Mouse (Mus musculus) neural tube, embryonic 14.5 days (tissue): Measurements from ENCODE around the gene Nmt2. TPM values are rescaled to one million over a fixed set of nuclear protein-coding genes. Genes with fewer than 3 reads are reported as not detected.

Source experiments
- ATAC-seq: fragments of 200-750 bp; cut with Nextera tagmentation; 2 replicates; pipeline ENCODE4 v1.8.0; 2017; ENCODE audit warnings: low read depth, mild to moderate bottlenecking, moderate TSS enrichment, moderate library complexity
- H3K27ac ChIP-seq: fragments of 300-500 bp; sonication (generic); 2 replicates; pipeline ENCODE4 v1.5.1; 2014; ENCODE audit warnings: low read depth, mild to moderate bottlenecking, control low read depth, low read length, moderate library complexity, mixed read lengths
- H3K27me3 ChIP-seq: fragments of 300-500 bp; sonication (generic); 2 replicates; pipeline ENCODE4 v1.6.1; 2014; ENCODE audit warnings: low read length; ENCODE audit not compliant: control insufficient read depth, insufficient read depth
- H3K36me3 ChIP-seq: fragments of 300-500 bp; sonication (generic); 2 replicates; pipeline ENCODE4 v1.6.1; 2014; ENCODE audit warnings: low read length, mixed read lengths; ENCODE audit not compliant: control insufficient read depth, insufficient read depth
- H3K4me1 ChIP-seq: fragments of 300-500 bp; sonication (generic); 2 replicates; pipeline ENCODE4 v1.6.1; 2014; ENCODE audit warnings: low read length; ENCODE audit not compliant: control insufficient read depth, insufficient read depth
- H3K4me2 ChIP-seq: fragments of 300-500 bp; sonication (generic); 2 replicates; pipeline ENCODE4 v1.6.1; 2014; ENCODE audit warnings: mild to moderate bottlenecking, low read depth, low read length, control low read depth
- H3K4me3 ChIP-seq: fragments of 300-500 bp; sonication (generic); 2 replicates; pipeline ENCODE4 v1.5.1; 2014; ENCODE audit warnings: low read depth, low read length, control low read depth, mixed read lengths
- H3K9ac ChIP-seq: fragments of 300-500 bp; sonication (generic); replicated peaks from 2 replicates; pipeline ENCODE4 v1.6.1; 2014; ENCODE audit warnings: low read depth, mild to moderate bottlenecking, control low read depth, low read length, mixed read lengths
- H3K9me3 ChIP-seq: fragments of 300-500 bp; sonication (generic); 2 replicates; pipeline ENCODE4 v1.6.1; 2016; ENCODE audit warnings: low read length; ENCODE audit not compliant: control insufficient read depth
- WGBS: fragments of 180-500 bp; shearing (Covaris S2); extraction: QIAGEN DNeasy Blood & Tissue Kit; methylation state at CpG from one replicate; pipeline ENCODE4 v1.1.7; 2014; 5-methylcytosine and 5-hydroxymethylcytosine counted together
- polyA plus RNA-seq: library from polyadenylated mRNA; unstranded; fragments of >200 nt; fragmentation: Nextera tagmentation; extraction: Ambion mirVana; gene quantifications from 2 replicates; pipeline ENCODE4 v1.2.1, GENCODE M21; 2014

The Nmt2 gene
- polyA plus RNA-seq, 1 experiment from 2014 or later: 114 TPM

GRCm38 (mm10) chr2:3305426-3306025, 21.5 kb downstream of the Nmt2 start:
- Histone ChIP-seq H3K36me3 (no peaks in the 10 kb centered on the region; the same call in 1 of the 2 replicates), H3K4me3 (no peak overlapping the region), H3K27ac (no peak overlapping the region), H3K27me3 (no peaks in the 10 kb centered on the region), H3K4me2 (no peak overlapping the region), H3K4me1 (no peaks in the 10 kb centered on the region), H3K9ac (no peak overlapping the region), H3K9me3 (no peaks in the 10 kb centered on the region)
- no peak for ATAC-seq
- 70% methylated on average over 3 of the region's 3 CpGs for WGBS

DNA sequence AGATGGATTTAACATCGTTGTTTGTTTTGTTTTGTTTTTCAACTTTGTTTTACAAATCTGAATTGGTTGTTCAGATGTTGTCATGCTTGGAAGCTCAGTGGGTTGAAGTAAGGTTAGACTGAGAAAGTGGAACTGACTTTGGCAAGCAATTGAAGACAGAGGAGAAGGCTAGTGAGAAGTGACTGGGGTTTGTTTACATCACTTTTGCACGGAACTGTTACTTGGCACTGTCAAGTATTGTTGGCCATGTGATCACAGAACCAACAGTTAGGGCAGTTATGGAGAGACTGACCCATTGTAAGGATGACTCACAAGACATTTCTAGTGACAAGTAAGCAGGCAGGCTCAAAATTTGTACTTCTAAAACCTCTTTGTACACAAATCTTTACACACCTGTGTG, 39.1 kb downstream of the Nmt2 start:
- H3K27ac ChIP-seq: no peak overlapping the region
- no peak overlapping the region for H3K4me2 ChIP-seq
- H3K4me1 ChIP-seq: no peaks in the 10 kb centered on the region
- peaks cover 44% of the 10 kb centered on the region for H3K36me3 ChIP-seq
- WGBS: 92% methylated on average over 2 of the region's 2 CpGs
- no peak for ATAC-seq
- no peak overlapping the region for H3K4me3 ChIP-seq
- H3K9ac ChIP-seq: no peak overlapping the region
- H3K27me3 ChIP-seq: no peaks in the 10 kb centered on the region
- H3K9me3 ChIP-seq: no peaks in the 10 kb centered on the region

- Histone ChIP-seq H3K9ac (no peak overlapping the region), H3K9me3 (no peaks in the 10 kb centered on the region), H3K27ac (no peak overlapping the region), H3K4me1 (no peaks in the 10 kb centered on the region), H3K27me3 (no peaks in the 10 kb centered on the region), H3K4me2 (no peak overlapping the region), H3K4me3 (no peak overlapping the region), H3K36me3 (peaks cover 52% of the 10 kb centered on the region)
- WGBS: 97% methylated on average over 7 of the region's 7 CpGs
- no peak for ATAC-seq
These were observed 40.5 kb downstream of the Nmt2 start for GRCm38 (mm10) chr2:3324381-3325130.

DNA sequence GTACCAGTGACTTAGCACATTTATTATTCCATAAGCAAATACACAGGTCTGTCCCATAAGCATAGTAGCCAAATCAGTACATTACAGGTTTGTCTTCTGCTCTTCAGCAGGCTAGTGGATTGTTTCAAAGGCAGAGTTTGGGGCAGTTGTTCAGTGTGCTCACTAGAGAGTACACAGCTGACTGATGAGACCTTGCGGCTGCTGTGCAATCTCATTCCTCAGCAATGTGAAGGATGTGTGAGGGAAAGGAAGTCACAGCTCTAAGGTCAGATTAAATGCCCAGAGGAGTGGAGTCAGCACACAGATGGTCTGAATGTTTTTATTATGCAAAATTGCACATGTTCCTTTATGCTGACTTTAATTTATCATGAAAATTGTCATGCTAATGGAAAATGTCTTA, 42.5 kb downstream of the Nmt2 start:
- H3K4me1 ChIP-seq: peaks cover 5% of the 10 kb centered on the region; the same call in 1 of the 2 replicates
- no peaks in the 10 kb centered on the region for H3K9me3 ChIP-seq
- ATAC-seq: no peak
- H3K4me3 ChIP-seq: no peak overlapping the region
- peaks cover 54% of the 10 kb centered on the region for H3K36me3 ChIP-seq
- H3K9ac ChIP-seq: no peak overlapping the region
- no peak overlapping the region for H3K27ac ChIP-seq
- H3K4me2 ChIP-seq: no peak overlapping the region
- no peaks in the 10 kb centered on the region for H3K27me3 ChIP-seq
- WGBS: 88% methylated on average over 1 of the region's 1 CpGs

- ATAC-seq: no peak
- no peak overlapping the region for H3K4me2 ChIP-seq
- peaks cover 7% of the 10 kb centered on the region; the same call in 1 of the 2 replicates for H3K4me1 ChIP-seq
- no peak overlapping the region for H3K27ac ChIP-seq
- H3K4me3 ChIP-seq: no peak overlapping the region
- peaks cover 49% of the 10 kb centered on the region for H3K36me3 ChIP-seq
- no peaks in the 10 kb centered on the region for H3K9me3 ChIP-seq
- H3K9ac ChIP-seq: no peak overlapping the region
- H3K27me3 ChIP-seq: no peaks in the 10 kb centered on the region
- WGBS: 27% methylated on average over 1 of the region's 1 CpGs
These were observed 43.3 kb downstream of the Nmt2 start for GRCm38 (mm10) chr2:3327351-3327750.

DNA sequence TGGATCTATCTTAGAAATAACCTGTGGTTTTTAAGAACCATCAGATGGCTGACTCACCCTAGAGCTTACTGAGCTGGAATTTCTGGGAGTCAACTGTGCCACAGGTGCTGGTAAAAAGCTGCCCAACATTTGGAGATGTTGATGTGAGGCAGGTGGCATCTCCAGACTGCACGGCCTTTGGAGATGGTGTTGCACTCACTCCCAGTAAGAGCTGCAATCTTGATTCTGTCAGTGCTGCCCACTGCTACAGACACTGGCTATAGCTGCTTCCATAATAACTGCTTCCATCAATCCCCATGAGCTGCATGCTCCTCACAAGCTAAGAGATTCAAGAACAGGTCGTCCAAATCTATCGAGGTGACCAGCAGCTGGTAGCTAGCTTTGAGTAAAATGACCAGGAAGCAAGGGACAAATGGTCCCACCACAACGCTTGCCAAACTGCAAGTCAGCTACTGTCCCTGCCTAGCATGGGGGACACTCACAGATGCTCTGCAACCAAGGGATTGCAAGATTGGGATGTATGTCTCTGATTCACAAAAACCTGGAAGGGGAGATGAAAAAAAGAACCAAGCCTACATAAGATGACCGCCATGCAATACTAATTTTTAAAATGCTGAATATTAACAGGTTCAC, 47.2 kb downstream of the Nmt2 start:
- Histone ChIP-seq H3K9me3 (no peaks in the 10 kb centered on the region), H3K27me3 (no peaks in the 10 kb centered on the region), H3K27ac (no peak overlapping the region; the same call in 1 of the 2 replicates), H3K4me3 (peak overlapping the region; percentile 51; the same call in 1 of the 2 replicates), H3K4me1 (peaks cover 9% of the 10 kb centered on the region; the same call in 1 of the 2 replicates), H3K36me3 (peaks cover 18% of the 10 kb centered on the region), H3K9ac (peak overlapping the region; percentile 69), H3K4me2 (peak overlapping the region; percentile 77)
- 82% methylated on average over 5 of the region's 5 CpGs for WGBS
- ATAC-seq: no peak

- H3K9ac ChIP-seq: peak overlapping the region; percentile 69
- H3K4me2 ChIP-seq: peak overlapping the region; percentile 77
- peak overlapping the region; percentile 72 for H3K27ac ChIP-seq
- 2% methylated on average over 21 of the region's 21 CpGs for WGBS
- peaks cover 14% of the 10 kb centered on the region for H3K36me3 ChIP-seq
- ATAC-seq: no peak; the same call in 1 of the 2 replicates
- peaks cover 9% of the 10 kb centered on the region; the same call in 1 of the 2 replicates for H3K4me1 ChIP-seq
- H3K27me3 ChIP-seq: no peaks in the 10 kb centered on the region
- H3K9me3 ChIP-seq: no peaks in the 10 kb centered on the region
- peak overlapping the region; percentile 51 for H3K4me3 ChIP-seq
These were observed 48.0 kb downstream of the Nmt2 start for GRCm38 (mm10) chr2:3332056-3332455.

DNA sequence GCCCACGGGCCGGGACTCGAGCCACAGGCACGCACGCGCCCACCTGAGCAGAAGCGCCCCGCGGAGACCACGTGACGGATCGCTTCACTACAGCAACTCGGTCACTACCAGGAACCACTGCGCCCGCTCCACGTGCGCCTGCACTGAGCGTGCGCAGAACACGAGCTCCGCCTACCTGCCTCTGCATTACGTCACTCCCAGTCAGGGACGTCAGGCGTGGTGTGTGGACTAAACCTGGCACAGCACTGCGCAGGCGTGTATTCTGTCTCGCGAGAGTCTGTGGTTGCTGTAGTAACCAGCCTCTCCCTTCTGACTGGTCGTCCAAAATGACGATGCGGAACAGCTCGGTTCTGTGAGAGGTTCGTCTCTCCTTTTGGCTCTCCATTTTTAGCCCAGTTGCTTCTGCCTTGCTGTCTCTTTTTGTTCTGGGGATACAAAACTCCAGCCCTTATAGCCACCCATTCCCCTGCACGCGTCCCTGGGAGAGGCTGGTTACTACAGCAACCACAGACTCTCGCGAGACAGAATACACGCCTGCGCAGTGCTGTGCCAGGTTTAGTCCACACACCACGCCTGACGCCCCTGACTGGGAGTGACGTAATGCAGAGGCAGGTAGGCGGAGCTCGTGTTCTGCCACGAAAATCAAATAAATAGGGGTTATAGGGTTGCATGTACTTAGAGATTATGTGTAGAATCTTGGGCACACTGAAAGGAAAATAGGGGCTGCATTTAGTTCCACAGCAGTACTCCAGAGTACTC, 48.7 kb downstream of the Nmt2 start, which contains the start of gene Rpp38:
Gene Rpp38 (minus strand): TSS at position 160 of the 759 bp plus-strand sequence.
- Histone ChIP-seq H3K9me3 (no peaks in the 10 kb centered on the region), H3K27ac (peak within 1 kb of the TSS; percentile 79), H3K4me3 (peak within 1 kb of the TSS; percentile 51), H3K4me1 (peaks cover 9% of the 10 kb centered on the region; the same call in 1 of the 2 replicates), H3K9ac (peak within 1 kb of the TSS; percentile 69), H3K27me3 (no peaks in the 10 kb centered on the region), H3K36me3 (peaks cover 14% of the 10 kb centered on the region), H3K4me2 (peak within 1 kb of the TSS; percentile 77)
- WGBS: under 1% methylated on average over 45 of the region's 45 CpGs
- peak; percentile 98 for ATAC-seq
